Mouse (Mus musculus): ENCODE results near the gene Vav3. TPM values are rescaled to one million over a fixed set of nuclear protein-coding genes. Genes with fewer than 3 reads are reported as not detected.

Vav3 gene
- polyA plus RNA-seq, 1 experiment: 2.3 TPM

DNA sequence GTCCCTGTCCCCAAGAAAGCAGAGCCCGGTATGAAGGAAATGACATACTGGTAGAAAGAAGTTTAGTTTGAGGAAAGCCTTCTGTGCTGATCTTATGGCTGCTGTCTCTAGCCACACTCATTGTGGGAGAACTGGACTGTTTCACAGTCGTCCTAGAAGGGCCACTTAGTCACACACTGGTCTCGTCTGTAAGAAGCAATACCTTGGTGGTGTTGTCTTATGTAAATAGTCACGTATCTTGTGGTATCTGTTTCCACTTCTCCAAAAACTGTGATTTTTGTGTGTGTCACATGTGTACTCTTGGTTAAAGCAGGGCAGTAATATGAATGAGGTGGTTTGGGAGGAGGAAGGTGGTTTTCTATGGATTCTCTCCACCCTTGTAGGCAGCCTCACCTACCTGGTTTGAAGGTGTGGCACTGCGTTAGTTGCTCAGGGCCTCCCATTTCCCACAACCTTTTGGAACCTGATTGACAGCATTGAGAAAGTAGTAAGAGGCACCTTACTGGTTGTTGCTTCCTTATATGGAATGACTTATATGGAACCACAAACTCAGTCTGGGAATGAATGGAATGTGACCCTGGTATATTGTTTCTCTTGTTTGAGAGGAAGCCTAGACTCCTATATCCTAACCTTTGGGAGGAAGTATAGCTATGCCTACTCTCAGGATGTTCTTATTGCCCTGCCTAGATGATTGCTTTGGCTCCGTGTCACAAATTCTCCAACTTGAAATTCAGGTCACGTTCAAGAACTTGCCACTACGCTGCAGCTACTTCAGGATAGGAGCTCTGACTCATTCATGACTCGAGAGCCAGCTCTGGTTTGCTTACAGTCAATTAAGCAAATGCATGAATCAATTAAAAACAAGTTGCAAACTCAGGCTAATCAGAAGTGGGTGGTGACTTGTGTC is 28.2 kb downstream of the Vav3 start:
- no peak for TF ChIP-seq EP300 (IDR thresholded peaks at IDR 0.05; ENCODE audit: insufficient read depth, low read depth, low read length)
- TF ChIP-seq POLR2A (IDR thresholded peaks at IDR 0.05; ENCODE audit: insufficient read depth, low read length): no peak
- TF ChIP-seq CTCF (IDR thresholded peaks at IDR 0.05; ENCODE audit: low read depth, low read length): no peak
- Histone ChIP-seq H3K4me1 (ENCODE audit: control insufficient read depth, insufficient read depth, low read length) (no peaks in the 10 kb centered on the region), H3K9me3 (replicated peaks; ENCODE audit: control insufficient read depth, insufficient read depth, low read length, poor library complexity, severe bottlenecking) (no peaks in the 10 kb centered on the region), H3K27ac (ENCODE audit: insufficient read depth, low read length) (no peak overlapping the region), H3K36me3 (ENCODE audit: control insufficient read depth, insufficient read depth, low read length, poor library complexity, severe bottlenecking) (no peaks in the 10 kb centered on the region), H3K9ac (ENCODE audit: low read depth, poor library complexity, severe bottlenecking) (no peak overlapping the region), H3K27me3 (ENCODE audit: control insufficient read depth, insufficient read depth, low read length, poor library complexity, severe bottlenecking) (no peaks in the 10 kb centered on the region), H3K4me3 (ENCODE audit: low read depth, low read length) (no peak overlapping the region)

DNA sequence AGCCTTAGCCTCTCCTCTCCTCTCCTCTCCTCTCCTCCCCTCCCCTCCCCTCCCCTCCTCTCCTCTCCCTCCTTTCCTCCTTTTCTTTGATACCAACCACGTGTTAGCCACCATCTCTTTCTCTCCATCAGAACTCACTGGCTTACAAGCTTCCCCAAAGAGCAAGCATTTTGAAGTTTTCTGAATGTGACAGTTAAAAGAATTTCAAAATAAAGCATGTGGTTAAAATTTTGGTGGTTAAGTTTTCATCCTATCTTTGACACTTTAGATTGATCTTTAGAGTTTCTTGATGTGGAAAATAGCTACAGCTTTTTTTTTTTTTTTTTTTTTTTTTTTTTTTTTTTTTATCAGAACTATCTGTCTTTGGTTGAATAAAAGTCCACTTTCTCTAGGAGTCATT is 31.1 kb downstream of the Vav3 start:
- TF ChIP-seq CTCF (IDR thresholded peaks at IDR 0.05; ENCODE audit: low read depth, low read length) (no peak), POLR2A (IDR thresholded peaks at IDR 0.05; ENCODE audit: insufficient read depth, low read length) (no peak), EP300 (IDR thresholded peaks at IDR 0.05; ENCODE audit: insufficient read depth, low read depth, low read length) (no peak)
- no peak overlapping the region for H3K27ac ChIP-seq (ENCODE audit: insufficient read depth, low read length)
- no peak overlapping the region for H3K9ac ChIP-seq (ENCODE audit: low read depth, poor library complexity, severe bottlenecking)
- H3K4me3 ChIP-seq (ENCODE audit: low read depth, low read length): no peak overlapping the region
- H3K36me3 ChIP-seq (ENCODE audit: control insufficient read depth, insufficient read depth, low read length, poor library complexity, severe bottlenecking): no peaks in the 10 kb centered on the region
- H3K9me3 ChIP-seq (replicated peaks; ENCODE audit: control insufficient read depth, insufficient read depth, low read length, poor library complexity, severe bottlenecking): no peaks in the 10 kb centered on the region
- H3K27me3 ChIP-seq (ENCODE audit: control insufficient read depth, insufficient read depth, low read length, poor library complexity, severe bottlenecking): no peaks in the 10 kb centered on the region
- no peaks in the 10 kb centered on the region for H3K4me1 ChIP-seq (ENCODE audit: control insufficient read depth, insufficient read depth, low read length)

DNA sequence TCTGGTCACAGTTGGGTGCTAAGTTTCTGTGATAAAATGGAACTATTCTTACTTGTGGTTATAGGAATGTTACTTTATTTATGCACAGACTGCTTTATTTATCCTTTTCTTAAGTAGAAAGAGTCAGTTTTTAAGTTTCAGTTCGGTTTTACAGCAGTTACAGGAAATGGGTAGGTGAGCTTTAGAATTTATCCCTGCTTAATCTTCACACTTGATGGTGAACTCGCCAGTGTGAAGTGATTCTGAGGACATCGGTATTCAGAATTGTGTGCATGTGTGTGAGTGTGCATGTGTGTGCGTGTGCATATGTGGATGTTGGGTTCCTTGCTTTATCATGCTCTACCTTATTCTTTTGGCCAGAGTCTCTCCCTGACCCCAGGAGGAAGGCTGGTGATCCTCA is 32.2 kb downstream of the Vav3 start:
- no peaks in the 10 kb centered on the region for H3K9me3 ChIP-seq (replicated peaks; ENCODE audit: control insufficient read depth, insufficient read depth, low read length, poor library complexity, severe bottlenecking)
- no peak overlapping the region for H3K4me3 ChIP-seq (ENCODE audit: low read depth, low read length)
- TF ChIP-seq CTCF (IDR thresholded peaks at IDR 0.05; ENCODE audit: low read depth, low read length) (no peak), POLR2A (IDR thresholded peaks at IDR 0.05; ENCODE audit: insufficient read depth, low read length) (no peak), EP300 (IDR thresholded peaks at IDR 0.05; ENCODE audit: insufficient read depth, low read depth, low read length) (no peak)
- no peaks in the 10 kb centered on the region for H3K4me1 ChIP-seq (ENCODE audit: control insufficient read depth, insufficient read depth, low read length)
- H3K27me3 ChIP-seq (ENCODE audit: control insufficient read depth, insufficient read depth, low read length, poor library complexity, severe bottlenecking): no peaks in the 10 kb centered on the region
- no peak overlapping the region for H3K27ac ChIP-seq (ENCODE audit: insufficient read depth, low read length)
- no peaks in the 10 kb centered on the region for H3K36me3 ChIP-seq (ENCODE audit: control insufficient read depth, insufficient read depth, low read length, poor library complexity, severe bottlenecking)
- no peak overlapping the region for H3K9ac ChIP-seq (ENCODE audit: low read depth, poor library complexity, severe bottlenecking)

DNA sequence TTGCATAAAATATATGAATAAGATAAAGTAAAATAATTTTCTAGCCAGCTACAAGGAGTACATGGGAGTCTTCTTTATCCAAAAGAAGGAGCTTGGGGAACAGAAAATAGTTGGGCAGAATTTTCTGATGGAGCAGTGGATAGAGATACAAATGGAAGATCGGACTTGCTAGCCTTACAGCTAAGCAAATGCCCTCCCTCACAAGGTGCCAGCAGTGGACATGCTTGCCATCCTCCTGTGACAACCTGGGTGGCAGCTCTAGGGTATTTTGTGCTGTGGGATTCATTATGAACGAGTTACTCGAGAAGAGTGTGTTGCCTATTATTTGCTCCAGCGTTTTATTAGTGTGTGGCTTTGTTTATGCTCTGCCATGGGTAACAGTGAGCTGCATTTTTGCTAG is 37.8 kb downstream of the Vav3 start:
- Histone ChIP-seq H3K9me3 (replicated peaks; ENCODE audit: control insufficient read depth, insufficient read depth, low read length, poor library complexity, severe bottlenecking) (no peaks in the 10 kb centered on the region), H3K4me3 (ENCODE audit: low read depth, low read length) (no peak overlapping the region), H3K27me3 (ENCODE audit: control insufficient read depth, insufficient read depth, low read length, poor library complexity, severe bottlenecking) (no peaks in the 10 kb centered on the region), H3K4me1 (ENCODE audit: control insufficient read depth, insufficient read depth, low read length) (no peaks in the 10 kb centered on the region), H3K36me3 (ENCODE audit: control insufficient read depth, insufficient read depth, low read length, poor library complexity, severe bottlenecking) (no peaks in the 10 kb centered on the region), H3K27ac (ENCODE audit: insufficient read depth, low read length) (no peak overlapping the region), H3K9ac (ENCODE audit: low read depth, poor library complexity, severe bottlenecking) (no peak overlapping the region)
- TF ChIP-seq POLR2A (IDR thresholded peaks at IDR 0.05; ENCODE audit: insufficient read depth, low read length): no peak
- no peak for TF ChIP-seq CTCF (IDR thresholded peaks at IDR 0.05; ENCODE audit: low read depth, low read length)
- TF ChIP-seq EP300 (IDR thresholded peaks at IDR 0.05; ENCODE audit: insufficient read depth, low read depth, low read length): no peak

DNA sequence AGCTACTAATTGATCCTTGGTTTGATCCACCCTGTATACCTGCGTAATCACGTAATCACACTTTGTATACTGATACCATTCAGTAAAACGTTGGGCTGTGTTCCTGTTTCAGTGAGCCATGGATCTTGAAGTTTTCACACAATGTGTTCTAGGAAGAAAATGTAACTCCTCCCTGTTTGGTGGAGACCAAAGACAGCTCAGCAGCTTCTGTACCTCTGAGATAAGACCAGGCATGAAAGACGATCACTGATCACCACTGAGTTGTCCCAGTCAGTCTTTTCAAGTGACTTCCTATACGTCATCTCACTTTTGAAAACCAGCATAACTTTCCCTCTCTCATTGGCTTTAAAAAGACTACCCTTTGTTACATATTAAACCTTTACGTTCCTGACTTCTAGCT is 38.2 kb downstream of the Vav3 start:
- H3K9me3 ChIP-seq (replicated peaks; ENCODE audit: control insufficient read depth, insufficient read depth, low read length, poor library complexity, severe bottlenecking): no peaks in the 10 kb centered on the region
- no peak overlapping the region for H3K27ac ChIP-seq (ENCODE audit: insufficient read depth, low read length)
- no peaks in the 10 kb centered on the region for H3K4me1 ChIP-seq (ENCODE audit: control insufficient read depth, insufficient read depth, low read length)
- no peak for TF ChIP-seq POLR2A (IDR thresholded peaks at IDR 0.05; ENCODE audit: insufficient read depth, low read length)
- TF ChIP-seq EP300 (IDR thresholded peaks at IDR 0.05; ENCODE audit: insufficient read depth, low read depth, low read length): no peak
- no peak for TF ChIP-seq CTCF (IDR thresholded peaks at IDR 0.05; ENCODE audit: low read depth, low read length)
- no peak overlapping the region for H3K9ac ChIP-seq (ENCODE audit: low read depth, poor library complexity, severe bottlenecking)
- H3K27me3 ChIP-seq (ENCODE audit: control insufficient read depth, insufficient read depth, low read length, poor library complexity, severe bottlenecking): no peaks in the 10 kb centered on the region
- no peaks in the 10 kb centered on the region for H3K36me3 ChIP-seq (ENCODE audit: control insufficient read depth, insufficient read depth, low read length, poor library complexity, severe bottlenecking)
- no peak overlapping the region for H3K4me3 ChIP-seq (ENCODE audit: low read depth, low read length)

DNA sequence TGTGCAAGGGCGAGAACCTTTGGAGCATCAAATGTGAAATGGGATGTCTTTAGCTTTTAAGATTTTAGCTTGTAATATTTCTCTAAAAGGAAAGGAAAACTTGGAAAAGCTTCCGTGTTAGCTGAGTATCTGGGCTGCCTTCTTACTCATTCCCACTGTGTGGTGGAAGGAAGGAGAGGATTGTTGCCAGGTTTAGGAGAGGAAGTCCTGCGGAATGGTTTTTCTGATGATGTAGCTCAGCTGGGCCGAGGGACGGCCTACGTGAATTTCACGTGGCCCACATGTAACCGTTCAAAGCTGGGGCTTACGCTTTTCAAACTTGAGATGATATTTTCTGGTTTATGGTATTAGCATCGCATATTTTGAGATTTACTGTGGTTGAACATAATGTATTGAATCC is 48.3 kb downstream of the Vav3 start:
- TF ChIP-seq EP300 (IDR thresholded peaks at IDR 0.05; ENCODE audit: insufficient read depth, low read depth, low read length): no peak
- no peak for TF ChIP-seq POLR2A (IDR thresholded peaks at IDR 0.05; ENCODE audit: insufficient read depth, low read length)
- no peak for TF ChIP-seq CTCF (IDR thresholded peaks at IDR 0.05; ENCODE audit: low read depth, low read length)
- no peaks in the 10 kb centered on the region for H3K27me3 ChIP-seq (ENCODE audit: control insufficient read depth, insufficient read depth, low read length, poor library complexity, severe bottlenecking)
- no peaks in the 10 kb centered on the region for H3K9me3 ChIP-seq (replicated peaks; ENCODE audit: control insufficient read depth, insufficient read depth, low read length, poor library complexity, severe bottlenecking)
- no peaks in the 10 kb centered on the region for H3K36me3 ChIP-seq (ENCODE audit: control insufficient read depth, insufficient read depth, low read length, poor library complexity, severe bottlenecking)
- no peak overlapping the region for H3K9ac ChIP-seq (ENCODE audit: low read depth, poor library complexity, severe bottlenecking)
- no peaks in the 10 kb centered on the region for H3K4me1 ChIP-seq (ENCODE audit: control insufficient read depth, insufficient read depth, low read length)
- H3K27ac ChIP-seq (ENCODE audit: insufficient read depth, low read length): no peak overlapping the region
- no peak overlapping the region for H3K4me3 ChIP-seq (ENCODE audit: low read depth, low read length)
